Mouse (Mus musculus) testis, adult 2 months (tissue): ENCODE measurements around the gene Arsk. TPM values are rescaled to one million over a fixed set of nuclear protein-coding genes. Genes with fewer than 3 reads are reported as not detected.

Experiments
- H3K27ac ChIP-seq: fragments of 200-500 bp; 2 replicates; pipeline ENCODE4 v1.5.1; 2012; ENCODE audit warnings: low read depth, low read length; ENCODE audit not compliant: control insufficient read depth, insufficient read depth
- H3K27me3 ChIP-seq: fragments of 200-500 bp; 2 replicates; pipeline ENCODE4 v1.6.1; 2012; ENCODE audit warnings: mild to moderate bottlenecking, low read length, moderate library complexity; ENCODE audit not compliant: control insufficient read depth, insufficient read depth
- H3K36me3 ChIP-seq: fragments of 200-500 bp; 2 replicates; pipeline ENCODE4 v1.6.1; 2012; ENCODE audit warnings: mild to moderate bottlenecking, low read length; ENCODE audit not compliant: control insufficient read depth, insufficient read depth
- H3K4me1 ChIP-seq: fragments of 200-500 bp; 2 replicates; pipeline ENCODE4 v1.6.1; 2012; ENCODE audit warnings: low read length; ENCODE audit not compliant: control insufficient read depth, insufficient read depth
- H3K4me3 ChIP-seq: fragments of 200-500 bp; 2 replicates; pipeline ENCODE4 v1.5.1; 2012; ENCODE audit warnings: low read depth, mild to moderate bottlenecking, low read length, moderate library complexity, mixed read lengths; ENCODE audit not compliant: control insufficient read depth
- CTCF ChIP-seq: fragments of 200-500 bp; IDR thresholded peaks from 2 replicates; pipeline ENCODE4 v1.5.1; 2012; ENCODE audit warnings: low read depth, mild to moderate bottlenecking, inconsistent platforms, low read length, moderate library complexity; ENCODE audit not compliant: control insufficient read depth, insufficient read depth, insufficient replicate concordance
- POLR2A ChIP-seq: fragments of 200-500 bp; IDR thresholded peaks from 2 replicates; pipeline ENCODE4 v1.6.1; 2012; ENCODE audit warnings: low read depth, mild to moderate bottlenecking, inconsistent platforms, low read length, moderate library complexity; ENCODE audit not compliant: control insufficient read depth
- polyA plus RNA-seq: library from polyadenylated mRNA; depleted of rRNA; stranded (reverse); fragments of >200 nt; gene quantifications from 2 replicates; pipeline ENCODE4 v1.2.3, GENCODE M21; 2012; rRNA removed

The Arsk gene
- polyA plus RNA-seq, 1 experiment, result 5.1 TPM

GRCm38 (mm10) chr13:76018844-76019400 is 79.5 kb downstream of the Arsk start:
- Histone ChIP-seq H3K36me3 (no peaks in the 10 kb centered on the region), H3K4me3 (peak overlapping the region; percentile 94), H3K27me3 (no peaks in the 10 kb centered on the region), H3K27ac (peak overlapping the region; percentile 29; the same call in 1 of the 2 replicates), H3K4me1 (no peaks in the 10 kb centered on the region; the same call in 1 of the 2 replicates)
- TF ChIP-seq POLR2A, result no peak
- TF ChIP-seq CTCF, result no peak

GRCm38 (mm10) chr13:76017974-76018843 is 80.3 kb downstream of the Arsk start, which contains the start of gene Rfesd:
Rfesd (minus strand) TSS chr13:76018719.
- TF ChIP-seq CTCF (no peak), POLR2A (peak; percentile 97)
- H3K36me3 ChIP-seq, result no peaks in the 10 kb centered on the region
- H3K27me3 ChIP-seq, result no peaks in the 10 kb centered on the region
- H3K4me3 ChIP-seq, result peak within 1 kb of the TSS; percentile 94
- no peaks in the 10 kb centered on the region; the same call in 1 of the 2 replicates for H3K4me1 ChIP-seq
- H3K27ac ChIP-seq, result peak within 1 kb of the TSS; percentile 93

GRCm38 (mm10) chr13:76017465-76017864 is 81.0 kb downstream of the Arsk start:
- Histone ChIP-seq H3K36me3 (no peaks in the 10 kb centered on the region), H3K27me3 (no peaks in the 10 kb centered on the region), H3K4me1 (no peaks in the 10 kb centered on the region; the same call in 1 of the 2 replicates), H3K4me3 (peak overlapping the region; percentile 94; the same call in 1 of the 2 replicates), H3K27ac (no peak overlapping the region; the same call in 1 of the 2 replicates)
- TF ChIP-seq CTCF (no peak), POLR2A (no peak)

GRCm38 (mm10) chr13:76014511-76014910 is 83.9 kb downstream of the Arsk start:
- no peaks in the 10 kb centered on the region for H3K27me3 ChIP-seq
- H3K4me3 ChIP-seq, result no peak overlapping the region
- TF ChIP-seq CTCF (no peak), POLR2A (no peak)
- no peaks in the 10 kb centered on the region; the same call in 1 of the 2 replicates for H3K4me1 ChIP-seq
- no peak overlapping the region for H3K27ac ChIP-seq
- H3K36me3 ChIP-seq, result no peaks in the 10 kb centered on the region

Other genes with a start within 250 kb of the Arsk start
- gene Rhobtb3, start 154.7 kb downstream of the Arsk start, polyA plus RNA-seq, result 15.1 and 39.3 TPM in 2 replicates
- 94.7 and 110 TPM in 2 replicates for gene Spata9, start 131.5 kb downstream of the Arsk start, polyA plus RNA-seq
- gene Rfesd, start 79.9 kb downstream of the Arsk start, polyA plus RNA-seq, result 10.1 and 14.3 TPM in 2 replicates
- not detected in 2 replicates for gene Gpr150, start 41.7 kb downstream of the Arsk start, polyA plus RNA-seq
- 2.4 and 3.4 TPM in 2 replicates for gene Ttc37, start 74 bp upstream of the Arsk start, polyA plus RNA-seq
- 20.8 and 24.1 TPM in 2 replicates for gene Fam81b, start 206.4 kb upstream of the Arsk start, polyA plus RNA-seq